Mouse (Mus musculus): ENCODE measurements around the gene Anxa5.

- TF ChIP-seq TAL1 (IDR thresholded peaks at IDR 0.05; ENCODE audit: low read length) (no peak), USF1 (IDR thresholded peaks at IDR 0.05; ENCODE audit: low read depth, low read length) (no peak), MEF2A (IDR thresholded peaks at IDR 0.05; ENCODE audit: extremely low read depth, insufficient replicate concordance, low read depth, low read length, poor library complexity, severe bottlenecking) (no peak), ELF1 (IDR thresholded peaks at IDR 0.05; ENCODE audit: low read depth, low read length) (no peak), NRF1 (IDR thresholded peaks at IDR 0.05; ENCODE audit: insufficient read depth, low read depth, low read length, poor library complexity, severe bottlenecking) (no peak), CTCF (IDR thresholded peaks at IDR 0.05 in 2 of 3, conservative IDR thresholded peaks at IDR 0.05 in 1 of 3; ENCODE audit: control insufficient read depth in 1 of 3, insufficient read depth in 1 of 3, low read depth in 2 of 3, low read length in 3 of 3, poor library complexity in 1 of 3, severe bottlenecking in 1 of 3) (no peak), GATA1 (IDR thresholded peaks at IDR 0.05; ENCODE audit: low read depth, low read length) (no peak), POLR2AphosphoS5 (IDR thresholded peaks at IDR 0.05; ENCODE audit: borderline replicate concordance, low read depth, low read length) (no peak), ZC3H11A (IDR thresholded peaks at IDR 0.05; ENCODE audit: low read depth, low read length) (no peak), HCFC1 (IDR thresholded peaks at IDR 0.05; ENCODE audit: low read depth, low read length) (no peak), POLR2AphosphoS2 (IDR thresholded peaks at IDR 0.05; ENCODE audit: low read length) (no peak), NELFE (IDR thresholded peaks at IDR 0.05; ENCODE audit: low read depth, low read length) (no peak), EP300 (IDR thresholded peaks at IDR 0.05; ENCODE audit: low read depth in 1 of 2, low read length in 2 of 2) (no peak), SIN3A (IDR thresholded peaks at IDR 0.05; ENCODE audit: low read length) (no peak)
Measured at GRCm38 (mm10) chr3:36488899-36489589, 13.3 kb upstream of the Anxa5 start.
